Mouse (Mus musculus): Measurements from ENCODE around the gene Med28.

The Med28 gene

GRCm38 (mm10) chr5:45513511-45513910 is 6.5 kb upstream of the Med28 start:
- no peak for DNase-seq

- no peak for DNase-seq
These were observed 5.4 kb upstream of the Med28 start for GRCm38 (mm10) chr5:45514599-45514998.

GRCm38 (mm10) chr5:45515151-45515743 is 4.8 kb upstream of the Med28 start:
- no peak for DNase-seq

- DNase-seq, result no peak
These were observed 731 bp downstream of the Med28 start for GRCm38 (mm10) chr5:45520809-45521110.

- no peak for DNase-seq
These were observed 1.6 kb downstream of the Med28 start for GRCm38 (mm10) chr5:45521601-45522000.

GRCm38 (mm10) chr5:45525101-45525500 is 5.1 kb downstream of the Med28 start:
- no peak for DNase-seq

- no peak for DNase-seq
These were observed 6.3 kb downstream of the Med28 start for GRCm38 (mm10) chr5:45526338-45526737.

- DNase-seq, result no peak
These were observed 9.7 kb downstream of the Med28 start for GRCm38 (mm10) chr5:45529696-45530095.

GRCm38 (mm10) chr5:45534319-45535098 is 14.5 kb downstream of the Med28 start:
- DNase-seq, result peak; percentile 52 to 59

- no peak for DNase-seq
These were observed 15.1 kb downstream of the Med28 start for GRCm38 (mm10) chr5:45535177-45535576.

- no peak for DNase-seq
These were observed 19.5 kb downstream of the Med28 start for GRCm38 (mm10) chr5:45539502-45539901.

- no peak for DNase-seq
These were observed 23.3 kb downstream of the Med28 start for GRCm38 (mm10) chr5:45543374-45543773.

GRCm38 (mm10) chr5:45549586-45549985 is 29.6 kb downstream of the Med28 start:
- DNase-seq, result no peak

GRCm38 (mm10) chr5:45564054-45564453 is 44.0 kb downstream of the Med28 start:
- no peak for DNase-seq

GRCm38 (mm10) chr5:45565829-45566228 is 45.8 kb downstream of the Med28 start:
- no peak for DNase-seq

GRCm38 (mm10) chr5:45572816-45573215 is 52.8 kb downstream of the Med28 start:
- DNase-seq, result no peak

- DNase-seq, result no peak
These were observed 56.7 kb downstream of the Med28 start for GRCm38 (mm10) chr5:45576716-45577115.

GRCm38 (mm10) chr5:45577376-45577775 is 57.3 kb downstream of the Med28 start:
- no peak for DNase-seq
